10 mouse cellular contexts compared by ENCODE assay signal in genomic region chr2:27404375-27405093, GRCm38 (mm10). TPM values are rescaled to one million over a fixed set of nuclear protein-coding genes. Genes with fewer than 3 reads are reported as not detected.
DNase-seq lines count a peak whose midpoint lies in the region; ATAC-seq and TF ChIP-seq lines count a peak whose summit lies in the region.
"Had no signal": no experiment of that assay in that cellular context is flagged by ENCODE, and none has a peak within 500 bp of the region (broad histone marks: within the 10 kb centered on the region; RNA-seq: fewer than 3 reads in every experiment).

No protein-coding gene starts in this region.

- no peak for ATAC-seq in hindbrain, embryonic 14.5 days (ENCODE audit: low FRiP score)
- no peak for ATAC-seq in hindbrain, embryonic 16.5 days
- ATAC-seq: midbrain, embryonic 13.5 days had no signal

- H3K4me2 ChIP-seq in hindbrain, embryonic 14.5 days (replicated peaks), result no peak overlapping the region
- H3K4me2 ChIP-seq in hindbrain, embryonic 16.5 days (ENCODE audit: low read length), result no peak overlapping the region
- H3K4me2 ChIP-seq: heart, embryonic 12.5 days; midbrain, embryonic 13.5 days had no signal

- H3K9ac ChIP-seq in hindbrain, embryonic 14.5 days, result 0 out of 2 replicates have a peak overlapping the region, but pooled peaks have one; percentile 4
- H3K9ac ChIP-seq in hindbrain, embryonic 16.5 days (ENCODE audit: low read depth, low read length), result no peak overlapping the region
- H3K9ac ChIP-seq: midbrain, embryonic 13.5 days had no signal

- intact Hi-C loops in left cerebral cortex, adult 2 months (cut with DNase I), result no loop called here

- H3K9me3 ChIP-seq in hindbrain, embryonic 14.5 days (ENCODE audit: control insufficient read depth, low read length), result no peaks in the 10 kb centered on the region; the same call in 1 of the 2 replicates
- H3K9me3 ChIP-seq in hindbrain, embryonic 16.5 days (ENCODE audit: control insufficient read depth, low read length), result no peaks in the 10 kb centered on the region
- H3K9me3 ChIP-seq in limb, embryonic 10.5 days (replicated peaks), result no peaks in the 10 kb centered on the region
- H3K9me3 ChIP-seq: heart, embryonic 12.5 days; midbrain, embryonic 13.5 days had no signal

- WGBS in hindbrain, embryonic 14.5 days, result 36% methylated on average over 6 of the region's 6 CpGs
- WGBS in hindbrain, embryonic 16.5 days, result 41% methylated on average over 6 of the region's 6 CpGs
- WGBS in limb, embryonic 10.5 days, result 64% methylated on average over 6 of the region's 6 CpGs

- DNase-seq in hindbrain, embryonic 14.5 days (ENCODE audit: low spot score), result no peak
- peak; percentile 20 for DNase-seq in thymus, postnatal 14 days
- no peak for DNase-seq in thymus, postnatal 0 days (ENCODE audit: low spot score)
- DNase-seq in limb, embryonic 10.5 days (ENCODE audit: low spot score), result no peak
- no peak for DNase-seq in retina, postnatal 1 day
- DNase-seq in left cerebral cortex, adult 2 months (ENCODE audit: extremely low spot score in 1 of 2, low spot score in 2 of 2), result no peak
- DNase-seq: kidney, postnatal 10 days had no signal

- H3K36me3 ChIP-seq in hindbrain, embryonic 14.5 days (replicated peaks; ENCODE audit: control insufficient read depth, insufficient read depth), result no peaks in the 10 kb centered on the region
- no peaks in the 10 kb centered on the region for H3K36me3 ChIP-seq in hindbrain, embryonic 16.5 days (ENCODE audit: control insufficient read depth, insufficient read depth, low read length)
- H3K36me3 ChIP-seq in limb, embryonic 10.5 days, result peaks cover 8% of the 10 kb centered on the region
- H3K36me3 ChIP-seq: heart, embryonic 12.5 days had no signal

- no peak for TF ChIP-seq CTCF in left cerebral cortex, adult 2 months (IDR thresholded peaks at IDR 0.05)

- H3K4me3 ChIP-seq in hindbrain, embryonic 14.5 days (replicated peaks; ENCODE audit: low read length), result no peak overlapping the region
- H3K4me3 ChIP-seq in hindbrain, embryonic 16.5 days (ENCODE audit: low read length), result no peak overlapping the region
- H3K4me3 ChIP-seq in limb, embryonic 10.5 days, result no peak overlapping the region
- H3K4me3 ChIP-seq in left cerebral cortex, adult 2 months, result no peak overlapping the region
- H3K4me3 ChIP-seq: heart, embryonic 12.5 days; midbrain, embryonic 13.5 days had no signal

- no peak overlapping the region for H3K27ac ChIP-seq in hindbrain, embryonic 14.5 days
- H3K27ac ChIP-seq in hindbrain, embryonic 16.5 days (ENCODE audit: low read depth, low read length), result no peak overlapping the region
- peak overlapping the region; percentile 70 for H3K27ac ChIP-seq in limb, embryonic 10.5 days
- H3K27ac ChIP-seq in left cerebral cortex, adult 2 months, result no peak overlapping the region
- H3K27ac ChIP-seq: midbrain, embryonic 13.5 days had no signal

- H3K27me3 ChIP-seq in hindbrain, embryonic 14.5 days (ENCODE audit: control insufficient read depth, insufficient read depth, low read length), result no peaks in the 10 kb centered on the region
- H3K27me3 ChIP-seq in hindbrain, embryonic 16.5 days (replicated peaks; ENCODE audit: control insufficient read depth, insufficient read depth, low read length), result no peaks in the 10 kb centered on the region
- H3K27me3 ChIP-seq in limb, embryonic 10.5 days (ENCODE audit: low read depth, poor library complexity, severe bottlenecking), result no peaks in the 10 kb centered on the region
- H3K27me3 ChIP-seq: heart, embryonic 12.5 days; midbrain, embryonic 13.5 days had no signal

- peaks cover 29% of the 10 kb centered on the region for H3K4me1 ChIP-seq in hindbrain, embryonic 14.5 days (replicated peaks; ENCODE audit: control insufficient read depth, insufficient read depth, low read length)
- peaks cover 8% of the 10 kb centered on the region for H3K4me1 ChIP-seq in hindbrain, embryonic 16.5 days (ENCODE audit: control insufficient read depth, insufficient read depth, low read depth, low read length)
- H3K4me1 ChIP-seq in limb, embryonic 10.5 days, result peaks cover 46% of the 10 kb centered on the region

RNA-seq across cellular contexts. Expression of gene Vav2, which starts 22.3 kb away (rescaled TPM):
- 15.0 and 16.0 TPM in 2 replicates for polyA plus RNA-seq in hindbrain, embryonic 14.5 days (2014; fragmentation: Nextera tagmentation; extraction: Ambion mirVana)
- polyA plus RNA-seq in hindbrain, embryonic 16.5 days (2015; fragmentation: Nextera tagmentation; extraction: Ambion mirVana), result 10.4 and 11.8 TPM in 2 replicates
- polyA plus RNA-seq in thymus, postnatal 0 days (2015; fragmentation: Nextera tagmentation; extraction: Ambion mirVana), result 6.4 and 7.9 TPM in 2 replicates
- polyA plus RNA-seq in limb, embryonic 10.5 days (2016; fragmentation: Nextera tagmentation; extraction: Ambion mirVana), result 9.2 and 9.6 TPM in 2 replicates
- total RNA-seq in left cerebral cortex, adult 2 months (2021), result 10 to 100 TPM; 10.2 to 10.5 TPM

RNA-seq across cellular contexts. Expression of gene Brd3os, which starts 37.6 kb away (rescaled TPM):
- 43.8 and 45.9 TPM in 2 replicates for polyA plus RNA-seq in hindbrain, embryonic 14.5 days (2014; fragmentation: Nextera tagmentation; extraction: Ambion mirVana)
- 45.6 and 46.2 TPM in 2 replicates for polyA plus RNA-seq in hindbrain, embryonic 16.5 days (2015; fragmentation: Nextera tagmentation; extraction: Ambion mirVana)
- 2.0 and 2.1 TPM in 2 replicates for polyA plus RNA-seq in thymus, postnatal 0 days (2015; fragmentation: Nextera tagmentation; extraction: Ambion mirVana)
- 5.2 and 7.6 TPM in 2 replicates for polyA plus RNA-seq in limb, embryonic 10.5 days (2016; fragmentation: Nextera tagmentation; extraction: Ambion mirVana)
- total RNA-seq in left cerebral cortex, adult 2 months (2021), result 10 to 100 TPM; 26.7 to 27.6 TPM
